Mouse (Mus musculus) ES-E14 (cell line): Measurements from ENCODE around the gene Arhgap23. TPM values are rescaled to one million over a fixed set of nuclear protein-coding genes. Genes with fewer than 3 reads are reported as not detected.
A peak's percentile ranks its signal among the peaks of the same experiment; 100 is the strongest.

Experiments
- DNase-seq: peaks from one replicate; pipeline ENCODE4 v3.0.0-alpha.2; 2013; ENCODE audit warnings: low read depth, low spot score
- H3K27ac ChIP-seq: 2 replicates; pipeline ENCODE4 v1.5.1; 2012; ENCODE audit warnings: low read depth, mild to moderate bottlenecking, low read length, moderate library complexity, mixed read lengths; ENCODE audit not compliant: poor library complexity, insufficient read depth, severe bottlenecking
- H3K36me3 ChIP-seq: 2 replicates; pipeline ENCODE4 v1.6.1; 2012; ENCODE audit warnings: mild to moderate bottlenecking, low read length, moderate library complexity, mixed read lengths; ENCODE audit not compliant: control insufficient read depth, poor library complexity, insufficient read depth, severe bottlenecking
- H3K4me1 ChIP-seq, 2 experiments: fragments of 150-350 bp in 1 of 2; sonication (generic) in 1 of 2; 2 replicates each; pipeline ENCODE4 v1.6.1; 2012; ENCODE audit warnings: low read length in 2 of 2, mild to moderate bottlenecking in 1 of 2, mixed read lengths in 1 of 2; ENCODE audit not compliant: control insufficient read depth in 2 of 2, insufficient read depth in 2 of 2, poor library complexity in 1 of 2
- H3K4me3 ChIP-seq, 2 experiments: fragments of 150-350 bp in 1 of 2; sonication (generic) in 1 of 2; 2 replicates each; pipeline ENCODE4 v1.5.1; 2012; ENCODE audit warnings: low read length in 2 of 2, low read depth in 1 of 2, mild to moderate bottlenecking in 1 of 2, mixed read lengths in 1 of 2; ENCODE audit not compliant: insufficient read depth in 1 of 2, poor library complexity in 1 of 2, severe bottlenecking in 1 of 2
- H3K9ac ChIP-seq: 2 replicates; pipeline ENCODE4 v1.6.1; 2012; ENCODE audit warnings: low read depth, mild to moderate bottlenecking, low read length, mixed read lengths; ENCODE audit not compliant: poor library complexity, insufficient read depth, severe bottlenecking
- H3K9me3 ChIP-seq: fragments of 150-350 bp; sonication (generic); 2 replicates; pipeline ENCODE4 v1.6.1; 2012; ENCODE audit warnings: low read depth, mild to moderate bottlenecking, low read length; ENCODE audit not compliant: control insufficient read depth, insufficient read depth
- CHD2 ChIP-seq: IDR thresholded peaks from 2 replicates; pipeline ENCODE4 v1.6.1; 2014; ENCODE audit warnings: mild to moderate bottlenecking, low read depth, low read length, inconsistent platforms
- HCFC1 ChIP-seq: IDR thresholded peaks from 2 replicates; pipeline ENCODE4 v1.6.1; 2012; ENCODE audit warnings: low read length, inconsistent platforms, borderline replicate concordance; ENCODE audit not compliant: insufficient read depth
- MAFK ChIP-seq: IDR thresholded peaks from 2 replicates; pipeline ENCODE4 v1.6.1; 2014; ENCODE audit warnings: mild to moderate bottlenecking, low read depth, low read length, inconsistent platforms; ENCODE audit not compliant: insufficient read depth
- ZC3H11A ChIP-seq: IDR thresholded peaks from 2 replicates; pipeline ENCODE4 v1.6.1; 2012; ENCODE audit warnings: low read depth, mild to moderate bottlenecking, inconsistent platforms, low read length, borderline replicate concordance
- ZNF384 ChIP-seq: IDR thresholded peaks from 2 replicates; pipeline ENCODE4 v1.6.1; 2012; ENCODE audit warnings: low read depth, low read length, inconsistent platforms
- in situ Hi-C, 2 experiments: fragments of 600-800 bp; cut with MboI; formaldehyde crosslinking; loops; one replicate each; pipeline ENCODE4 v1.15.1; 2025; ENCODE audit warnings: low sequenced_read_pairs in 2 of 2, inconsistent platforms in 1 of 2; ENCODE audit not compliant: unreplicated experiment in 2 of 2
- total RNA-seq: library from RNA; depleted of rRNA; stranded (reverse); fragments of 300-350 nt; gene quantifications from 2 replicates; pipeline ENCODE4 v1.2.3, GENCODE M21; 2012

The Arhgap23 gene
- total RNA-seq, 1 experiment = 22.6 TPM

GRCm38 (mm10) chr11:97448611-97449394, 33.5 kb downstream of the Arhgap23 start:
- Histone ChIP-seq H3K9ac (no peak overlapping the region), H3K27ac (no peak overlapping the region), H3K4me1 (peaks cover 4 to 22% of the 10 kb centered on the region in 2 experiments; a peak in 3 of 4 replicates), H3K9me3 (no peaks in the 10 kb centered on the region), H3K4me3 (no peak overlapping the region), H3K36me3 (peaks cover 61% of the 10 kb centered on the region)
- TF ChIP-seq ZC3H11A (no peak), HCFC1 (no peak), ZNF384 (no peak), CHD2 (no peak), MAFK (no peak)
- DNase-seq = no peak
- in situ Hi-C loops = no loop called here

- in situ Hi-C loops = no loop called here
- Histone ChIP-seq H3K4me1 (peaks cover 4 to 22% of the 10 kb centered on the region in 2 experiments; a peak in 3 of 4 replicates), H3K9ac (peak overlapping the region; percentile 32; the same call in 1 of the 2 replicates)
Observed at GRCm38 (mm10) chr11:97449601-97450293, 34.4 kb downstream of the Arhgap23 start.

GRCm38 (mm10) chr11:97450305-97450922, 35.1 kb downstream of the Arhgap23 start:
- peak overlapping the region; percentile 32; the same call in 1 of the 2 replicates for H3K9ac ChIP-seq
- TF ChIP-seq HCFC1 (no peak), MAFK (no peak), ZC3H11A (no peak), CHD2 (no peak)
- DNase-seq = no peak
- no peak overlapping the region for H3K27ac ChIP-seq
- H3K4me1 ChIP-seq = peaks cover 4 to 22% of the 10 kb centered on the region in 2 experiments; a peak in 3 of 4 replicates
- H3K9me3 ChIP-seq = no peaks in the 10 kb centered on the region
- H3K36me3 ChIP-seq = peaks cover 56% of the 10 kb centered on the region
- peak overlapping the region; percentile 47 to 52; a peak in 3 of 4 replicates for H3K4me3 ChIP-seq
- in situ Hi-C loops = no loop called here

More at GRCm38 (mm10) chr11:97449601-97450293, 34.4 kb downstream of the Arhgap23 start:
- DNase-seq = peak; percentile 62
- TF ChIP-seq MAFK (no peak), ZNF384 (no peak), CHD2 (no peak), HCFC1 (no peak), ZC3H11A (no peak)
- no peaks in the 10 kb centered on the region for H3K9me3 ChIP-seq
- peaks cover 63% of the 10 kb centered on the region for H3K36me3 ChIP-seq
- H3K4me3 ChIP-seq = peak overlapping the region; percentile 47 to 52; a peak in 3 of 4 replicates
- no peak overlapping the region for H3K27ac ChIP-seq

GRCm38 (mm10) chr11:97451625-97452024, 36.3 kb downstream of the Arhgap23 start:
- Histone ChIP-seq H3K9ac (no peak overlapping the region), H3K4me3 (no peak overlapping the region), H3K9me3 (no peaks in the 10 kb centered on the region), H3K4me1 (peaks cover 4 to 13% of the 10 kb centered on the region in 2 experiments; a peak in 3 of 4 replicates), H3K27ac (no peak overlapping the region), H3K36me3 (peaks cover 58% of the 10 kb centered on the region)
- in situ Hi-C loops = no loop called here
- TF ChIP-seq HCFC1 = no peak
- no peak for TF ChIP-seq ZNF384
- no peak for TF ChIP-seq ZC3H11A
- no peak for DNase-seq
